Mouse (Mus musculus): ENCODE measurements around the gene Clip2. TPM values are rescaled to one million over a fixed set of nuclear protein-coding genes. Genes with fewer than 3 reads are reported as not detected.
"Not testable (repeated sequence)": the region's sequence is repeated elsewhere in the genome, so short reads cannot be mapped to it uniquely, and the experiment has no call there.

Clip2 gene
- polyA plus RNA-seq, 1 experiment from 2014 or later: 16.7 TPM

DNA sequence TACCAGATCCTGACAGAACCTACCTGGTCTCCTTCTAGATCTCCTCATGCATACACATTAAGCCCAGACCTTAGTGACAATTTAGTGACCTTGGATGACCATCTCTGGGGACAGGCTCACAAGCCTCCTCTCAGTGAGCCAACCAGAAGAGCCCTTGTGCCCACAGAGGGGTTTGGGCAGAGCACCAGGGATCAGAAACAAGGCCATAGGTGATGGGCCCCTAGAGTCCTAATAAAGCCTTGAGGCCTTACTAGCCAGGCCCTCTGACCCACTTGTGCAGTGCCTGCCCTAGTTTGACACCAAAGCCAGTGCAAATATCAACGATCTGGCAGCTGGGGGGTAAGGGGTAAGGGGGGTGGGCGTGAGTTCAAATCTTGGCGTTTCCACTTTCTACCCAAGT lies 93.8 kb downstream of the Clip2 start:
- no peak for ATAC-seq
- Histone ChIP-seq H3K27me3 (ENCODE audit: control insufficient read depth, insufficient read depth, low read depth, low read length) (no peaks in the 10 kb centered on the region), H3K4me1 (ENCODE audit: control insufficient read depth, insufficient read depth, low read length) (peaks cover 16% of the 10 kb centered on the region), H3K36me3 (ENCODE audit: control insufficient read depth, insufficient read depth, low read length) (no peaks in the 10 kb centered on the region), H3K27ac (ENCODE audit: low read length) (no peak overlapping the region), H3K4me3 (ENCODE audit: low read depth, low read length) (no peak overlapping the region), H3K9me3 (replicated peaks; ENCODE audit: control insufficient read depth, low read length, poor library complexity, severe bottlenecking) (no peaks in the 10 kb centered on the region), H3K9ac (ENCODE audit: low read depth, low read length) (no peak overlapping the region), H3K4me2 (ENCODE audit: low read length) (no peak overlapping the region)
- 97% methylated on average over 3 of the region's 3 CpGs for WGBS

DNA sequence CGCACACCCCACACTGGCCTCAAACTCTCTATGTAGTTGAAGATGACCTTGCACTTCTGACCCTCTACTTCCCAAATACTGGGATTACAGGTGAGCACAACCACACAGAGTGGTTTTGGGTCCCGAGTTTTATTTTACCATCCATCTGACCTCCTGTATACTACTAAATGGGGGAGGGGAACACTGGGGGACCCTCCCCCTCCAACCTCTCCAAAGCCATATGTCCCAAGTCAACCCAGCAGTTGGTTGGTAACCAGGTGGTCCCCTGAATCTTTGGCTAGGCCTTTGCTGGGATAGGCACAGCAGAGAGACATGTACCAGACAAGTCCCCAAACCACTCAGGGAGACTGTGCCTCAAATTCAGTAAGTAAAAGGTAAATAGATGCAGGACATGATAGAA lies 94.9 kb downstream of the Clip2 start:
- Histone ChIP-seq H3K4me1 (ENCODE audit: control insufficient read depth, insufficient read depth, low read length) (peaks cover 20% of the 10 kb centered on the region), H3K4me2 (ENCODE audit: low read length) (peak overlapping the region; percentile 98; the same call in 1 of the 2 replicates), H3K27ac (ENCODE audit: low read length) (peak overlapping the region; percentile 92; the same call in 1 of the 2 replicates), H3K36me3 (ENCODE audit: control insufficient read depth, insufficient read depth, low read length) (no peaks in the 10 kb centered on the region), H3K27me3 (ENCODE audit: control insufficient read depth, insufficient read depth, low read depth, low read length) (no peaks in the 10 kb centered on the region), H3K4me3 (ENCODE audit: low read depth, low read length) (0 out of 2 replicates have a peak overlapping the region, but pooled peaks have one; percentile 84), H3K9me3 (replicated peaks; ENCODE audit: control insufficient read depth, low read length, poor library complexity, severe bottlenecking) (no peaks in the 10 kb centered on the region), H3K9ac (ENCODE audit: low read depth, low read length) (no peak overlapping the region; the same call in 1 of the 2 replicates)
- 94% methylated on average over 2 of the region's 2 CpGs for WGBS
- ATAC-seq: no peak

DNA sequence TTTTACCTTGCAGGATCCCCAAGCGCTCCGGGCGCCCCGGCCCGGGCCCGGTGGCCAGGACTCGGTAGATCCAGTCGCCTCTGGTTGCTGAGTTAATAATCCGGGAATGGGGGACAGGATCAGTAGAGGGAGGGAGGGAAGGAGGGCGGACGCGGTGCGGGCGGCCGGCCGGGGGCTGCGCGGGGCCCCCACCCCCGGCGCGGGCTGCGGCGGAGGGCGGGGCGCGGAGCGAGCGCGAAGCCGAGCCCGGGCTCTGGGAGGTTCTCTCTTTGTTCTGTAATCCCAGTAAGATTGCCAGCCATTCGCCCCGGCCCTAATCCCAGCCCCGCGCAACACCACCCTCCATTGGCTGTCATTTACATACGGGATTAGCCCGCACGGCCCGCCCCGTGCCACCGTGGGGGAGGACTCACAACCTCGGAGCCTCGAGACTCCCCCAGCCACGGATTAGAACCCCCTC lies 95.7 kb downstream of the Clip2 start, which contains the start of gene Gtf2ird1:
Gene Gtf2ird1, minus strand, starts transcription at position 214 of the 460 bp plus-strand sequence.
- Histone ChIP-seq H3K4me3 (ENCODE audit: low read depth, low read length) (peak within 1 kb of the TSS; percentile 84), H3K36me3 (ENCODE audit: control insufficient read depth, insufficient read depth, low read length) (no peaks in the 10 kb centered on the region), H3K4me1 (ENCODE audit: control insufficient read depth, insufficient read depth, low read length) (peaks cover 20% of the 10 kb centered on the region), H3K4me2 (ENCODE audit: low read length) (peak within 1 kb of the TSS; percentile 98), H3K27ac (ENCODE audit: low read length) (peak within 1 kb of the TSS; percentile 92), H3K9ac (ENCODE audit: low read depth, low read length) (peak within 1 kb of the TSS; percentile 95), H3K27me3 (ENCODE audit: control insufficient read depth, insufficient read depth, low read depth, low read length) (no peaks in the 10 kb centered on the region), H3K9me3 (replicated peaks; ENCODE audit: control insufficient read depth, low read length, poor library complexity, severe bottlenecking) (no peaks in the 10 kb centered on the region)
- peak; percentile 89 for ATAC-seq
- WGBS: 1% methylated on average over 32 of the region's 44 CpGs

DNA sequence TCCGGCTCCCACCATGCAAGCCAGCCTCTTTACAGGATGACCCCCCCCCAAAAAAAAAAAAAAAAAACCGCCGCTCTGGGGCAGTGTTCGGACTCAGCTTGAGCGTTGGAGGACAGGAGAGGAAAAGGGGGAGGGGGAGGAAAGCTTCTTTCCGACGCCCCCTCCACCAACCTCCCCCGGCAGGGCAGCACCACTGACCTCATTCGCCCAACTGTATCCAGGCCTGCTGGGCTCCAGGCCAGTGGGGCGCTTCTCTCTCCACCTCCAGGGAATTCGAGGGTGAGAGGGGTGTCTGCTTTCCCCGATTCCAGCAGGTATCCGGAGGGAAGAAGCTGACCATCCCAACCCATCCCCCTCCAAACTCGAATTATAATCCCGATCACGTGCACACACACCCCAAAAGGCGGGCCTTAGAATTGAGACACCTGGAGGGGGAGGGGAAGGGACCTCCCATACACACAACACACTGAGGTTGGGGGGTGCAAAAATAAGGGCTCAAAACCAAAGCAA lies 96.3 kb downstream of the Clip2 start:
- Histone ChIP-seq H3K9ac (ENCODE audit: low read depth, low read length) (peak overlapping the region; percentile 95), H3K27me3 (ENCODE audit: control insufficient read depth, insufficient read depth, low read depth, low read length) (no peaks in the 10 kb centered on the region), H3K4me3 (ENCODE audit: low read depth, low read length) (peak overlapping the region; percentile 84), H3K36me3 (ENCODE audit: control insufficient read depth, insufficient read depth, low read length) (no peaks in the 10 kb centered on the region), H3K4me1 (ENCODE audit: control insufficient read depth, insufficient read depth, low read length) (peaks cover 20% of the 10 kb centered on the region), H3K4me2 (ENCODE audit: low read length) (peak overlapping the region; percentile 98), H3K9me3 (replicated peaks; ENCODE audit: control insufficient read depth, low read length, poor library complexity, severe bottlenecking) (no peaks in the 10 kb centered on the region), H3K27ac (ENCODE audit: low read length) (peak overlapping the region; percentile 92)
- peak; percentile 71 for ATAC-seq
- WGBS: under 1% methylated on average over 13 of the region's 17 CpGs

DNA sequence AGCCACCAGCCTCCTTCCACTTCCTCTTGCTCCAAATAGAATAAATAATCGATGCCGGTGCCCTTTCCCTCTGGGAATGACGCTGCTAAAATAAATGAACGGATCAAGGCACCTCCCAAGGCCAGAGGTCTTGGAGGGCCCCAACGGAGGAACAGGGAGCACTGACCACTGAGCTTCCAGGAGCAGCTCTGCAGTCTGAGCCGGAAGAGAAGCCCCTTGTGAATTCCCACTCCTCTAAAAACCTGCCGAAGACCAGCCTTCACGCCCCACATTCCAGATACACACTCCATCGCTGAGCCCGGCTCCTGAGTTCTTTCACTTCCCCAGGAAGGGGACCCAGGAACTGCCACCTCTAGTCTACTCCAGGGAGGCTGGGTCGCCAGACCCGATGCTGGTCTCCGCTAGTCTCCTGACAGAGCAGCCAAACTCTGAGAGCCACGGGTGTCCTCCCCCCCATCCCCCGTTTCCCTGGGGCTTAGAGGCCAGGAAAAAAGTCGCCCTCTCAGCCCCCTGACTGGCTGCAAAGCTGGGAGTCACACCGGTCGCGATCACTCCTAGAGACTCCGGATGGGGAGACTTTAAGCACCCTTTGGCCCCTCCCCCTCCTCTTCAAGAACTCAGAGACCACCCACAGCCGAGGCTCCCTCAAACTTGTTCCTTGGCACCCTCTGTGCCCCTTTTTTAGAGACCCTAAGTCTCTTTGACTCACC lies 96.9 kb downstream of the Clip2 start:
- under 1% methylated on average over 21 of the region's 21 CpGs for WGBS
- peak; percentile 37 for ATAC-seq
- H3K36me3 ChIP-seq (ENCODE audit: control insufficient read depth, insufficient read depth, low read length): no peaks in the 10 kb centered on the region

DNA sequence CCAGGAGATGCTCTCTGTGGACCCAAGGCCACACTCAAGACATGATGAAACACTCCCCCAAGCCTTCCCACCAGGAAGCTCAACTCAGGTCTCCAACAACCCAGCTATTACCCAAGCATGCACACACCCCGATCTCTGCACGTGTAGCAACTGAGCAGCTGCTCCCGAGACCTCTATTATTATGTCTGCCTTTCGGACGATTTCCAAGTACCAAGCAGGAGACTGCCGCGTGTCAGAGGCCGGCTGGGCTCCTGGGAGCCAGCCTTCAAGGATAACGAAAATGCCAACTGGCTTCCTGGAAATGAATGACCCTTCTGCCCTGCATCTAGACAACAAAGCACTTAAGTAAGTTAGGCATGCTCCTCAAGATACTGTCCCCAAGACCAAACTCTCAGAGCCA lies 97.8 kb downstream of the Clip2 start:
- peak overlapping the region; percentile 95 for H3K9ac ChIP-seq (ENCODE audit: low read depth, low read length)
- no peak for ATAC-seq
- no peaks in the 10 kb centered on the region for H3K36me3 ChIP-seq (ENCODE audit: control insufficient read depth, insufficient read depth, low read length)
- H3K27ac ChIP-seq (ENCODE audit: low read length): peak overlapping the region; percentile 47; the same call in 1 of the 2 replicates
- no peaks in the 10 kb centered on the region for H3K27me3 ChIP-seq (ENCODE audit: control insufficient read depth, insufficient read depth, low read depth, low read length)
- peak overlapping the region; percentile 84 for H3K4me3 ChIP-seq (ENCODE audit: low read depth, low read length)
- peaks cover 20% of the 10 kb centered on the region for H3K4me1 ChIP-seq (ENCODE audit: control insufficient read depth, insufficient read depth, low read length)
- WGBS: 13% methylated on average over 9 of the region's 9 CpGs
- peak overlapping the region; percentile 98 for H3K4me2 ChIP-seq (ENCODE audit: low read length)
- no peaks in the 10 kb centered on the region for H3K9me3 ChIP-seq (replicated peaks; ENCODE audit: control insufficient read depth, low read length, poor library complexity, severe bottlenecking)

More for the DNA sequence above, 96.9 kb downstream of the Clip2 start:
- Histone ChIP-seq H3K27me3 (ENCODE audit: control insufficient read depth, insufficient read depth, low read depth, low read length) (no peaks in the 10 kb centered on the region), H3K27ac (ENCODE audit: low read length) (peak overlapping the region; percentile 92), H3K4me1 (ENCODE audit: control insufficient read depth, insufficient read depth, low read length) (peaks cover 20% of the 10 kb centered on the region), H3K4me3 (ENCODE audit: low read depth, low read length) (peak overlapping the region; percentile 84), H3K9ac (ENCODE audit: low read depth, low read length) (peak overlapping the region; percentile 95), H3K4me2 (ENCODE audit: low read length) (peak overlapping the region; percentile 98), H3K9me3 (replicated peaks; ENCODE audit: control insufficient read depth, low read length, poor library complexity, severe bottlenecking) (no peaks in the 10 kb centered on the region)

DNA sequence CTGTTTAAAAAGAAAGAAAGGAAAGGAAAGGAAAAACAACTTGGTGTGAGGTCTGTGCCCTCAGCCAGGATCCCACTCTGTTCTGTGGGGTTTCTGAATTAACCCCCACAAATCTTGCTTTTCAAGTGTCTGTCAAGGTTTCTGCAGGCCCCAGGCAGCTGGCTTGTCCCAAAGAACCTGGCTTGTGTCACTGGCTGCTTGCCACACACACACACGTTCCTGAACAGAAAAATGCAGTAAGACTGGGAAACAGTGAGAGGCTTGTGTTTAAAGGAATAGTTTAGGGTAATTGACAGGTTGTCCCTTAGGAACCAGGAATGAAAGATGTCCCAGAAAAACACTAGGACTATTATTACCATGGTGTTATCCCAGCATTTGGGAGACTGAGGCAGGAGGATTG lies 98.7 kb downstream of the Clip2 start:
- no peak overlapping the region; the same call in 1 of the 2 replicates for H3K4me2 ChIP-seq (ENCODE audit: low read length)
- H3K4me3 ChIP-seq (ENCODE audit: low read depth, low read length): no peak overlapping the region
- H3K9me3 ChIP-seq (replicated peaks; ENCODE audit: control insufficient read depth, low read length, poor library complexity, severe bottlenecking): no peaks in the 10 kb centered on the region
- H3K4me1 ChIP-seq (ENCODE audit: control insufficient read depth, insufficient read depth, low read length): peaks cover 20% of the 10 kb centered on the region
- H3K27ac ChIP-seq (ENCODE audit: low read length): no peak overlapping the region
- no peaks in the 10 kb centered on the region for H3K27me3 ChIP-seq (ENCODE audit: control insufficient read depth, insufficient read depth, low read depth, low read length)
- H3K36me3 ChIP-seq (ENCODE audit: control insufficient read depth, insufficient read depth, low read length): no peaks in the 10 kb centered on the region
- WGBS: 23% methylated on average over 1 of the region's 1 CpGs
- ATAC-seq: no peak
- H3K9ac ChIP-seq (ENCODE audit: low read depth, low read length): no peak overlapping the region

DNA sequence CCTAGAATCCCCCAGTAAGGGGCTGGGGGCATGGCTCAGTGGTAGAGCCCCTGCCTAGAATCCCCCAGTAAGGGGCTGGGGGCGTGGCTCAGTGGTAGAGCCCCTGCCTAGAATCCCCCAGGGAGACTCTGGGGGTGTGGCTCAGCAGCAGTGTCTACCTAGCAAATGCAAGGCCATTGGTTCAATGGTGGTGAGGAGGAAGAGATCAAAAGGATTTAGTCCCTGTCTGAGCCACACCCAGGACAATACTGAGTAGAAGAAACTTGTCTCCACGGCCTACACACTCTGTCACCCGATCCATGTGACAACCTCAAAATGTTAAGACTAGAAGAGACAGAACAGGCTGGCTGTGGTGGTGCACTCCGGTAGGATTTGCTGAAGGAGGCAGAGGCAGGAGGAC lies 105.5 kb downstream of the Clip2 start:
- 99% methylated on average over 4 of the region's 4 CpGs for WGBS
- not testable (repeated sequence) for ATAC-seq; H3K9ac ChIP-seq (ENCODE audit: low read depth, low read length); H3K4me3 ChIP-seq (ENCODE audit: low read depth, low read length); H3K27me3 ChIP-seq (ENCODE audit: control insufficient read depth, insufficient read depth, low read depth, low read length); H3K4me2 ChIP-seq (ENCODE audit: low read length); H3K4me1 ChIP-seq (ENCODE audit: control insufficient read depth, insufficient read depth, low read length); H3K36me3 ChIP-seq (ENCODE audit: control insufficient read depth, insufficient read depth, low read length); H3K27ac ChIP-seq (ENCODE audit: low read length); H3K9me3 ChIP-seq (replicated peaks; ENCODE audit: control insufficient read depth, low read length, poor library complexity, severe bottlenecking)

DNA sequence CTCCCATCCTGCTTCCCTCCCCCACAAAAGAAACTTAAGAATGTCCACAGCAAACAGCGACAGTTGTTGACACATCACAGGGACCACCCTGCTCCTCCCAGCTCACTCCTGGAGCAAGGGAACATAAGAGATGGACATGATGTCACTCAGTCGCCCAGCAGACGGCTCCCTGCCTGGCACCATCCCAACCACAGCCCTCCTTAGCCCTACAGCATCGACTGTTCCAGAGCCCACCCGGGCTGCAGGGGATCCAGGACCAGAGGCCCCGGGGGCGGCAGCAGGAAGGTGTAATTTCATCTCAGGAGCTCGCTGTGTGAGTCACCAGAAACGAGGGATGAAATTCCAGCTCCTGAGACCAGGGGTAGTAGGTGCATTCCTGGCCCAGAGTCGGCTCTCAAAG lies 106.3 kb downstream of the Clip2 start:
- peaks cover 2% of the 10 kb centered on the region; the same call in 1 of the 2 replicates for H3K4me1 ChIP-seq (ENCODE audit: control insufficient read depth, insufficient read depth, low read length)
- no peak for ATAC-seq
- H3K4me3 ChIP-seq (ENCODE audit: low read depth, low read length): no peak overlapping the region
- H3K9ac ChIP-seq (ENCODE audit: low read depth, low read length): no peak overlapping the region
- peaks cover 7% of the 10 kb centered on the region; the same call in 1 of the 2 replicates for H3K36me3 ChIP-seq (ENCODE audit: control insufficient read depth, insufficient read depth, low read length)
- H3K9me3 ChIP-seq (replicated peaks; ENCODE audit: control insufficient read depth, low read length, poor library complexity, severe bottlenecking): no peaks in the 10 kb centered on the region
- H3K27ac ChIP-seq (ENCODE audit: low read length): no peak overlapping the region
- H3K27me3 ChIP-seq (ENCODE audit: control insufficient read depth, insufficient read depth, low read depth, low read length): no peaks in the 10 kb centered on the region
- no peak overlapping the region for H3K4me2 ChIP-seq (ENCODE audit: low read length)
- 74% methylated on average over 10 of the region's 10 CpGs for WGBS

Measured in midbrain, embryonic 16.5 days (tissue).